Mouse (Mus musculus): ENCODE results near the gene Draxin.

GRCm38 (mm10) chr4:148130133-148130532 is 365 bp downstream of the Draxin start, which contains the start of gene Mad2l2:
- TF ChIP-seq CTCF (conservative IDR thresholded peaks at IDR 0.05 in 1 of 2, IDR thresholded peaks at IDR 0.05 in 1 of 2; ENCODE audit: low read depth in 2 of 2, low read length in 2 of 2) (no peak), USF1 (IDR thresholded peaks at IDR 0.05; ENCODE audit: low read depth, low read length) (no peak), MEF2A (IDR thresholded peaks at IDR 0.05; ENCODE audit: borderline replicate concordance, low read depth, low read length) (no peak), HCFC1 (IDR thresholded peaks at IDR 0.05; ENCODE audit: low read depth, low read length) (no peak), POLR2A (IDR thresholded peaks at IDR 0.05; ENCODE audit: low read depth, low read length) (no peak)
